Mouse (Mus musculus) myocyte (in vitro differentiated cells): ENCODE results near the gene Slc23a2.

Experiments
- CEBPB ChIP-seq: IDR thresholded peaks from 2 replicates; pipeline ENCODE4 v1.6.1; 2011; ENCODE audit warnings: mild to moderate bottlenecking, moderate library complexity; ENCODE audit not compliant: poor library complexity, insufficient read depth, severe bottlenecking
- MAX ChIP-seq: IDR thresholded peaks from one replicate; pipeline ENCODE4 v1.6.1; 2011; ENCODE audit warnings: low read depth, mild to moderate bottlenecking, control low read depth
- POLR2A ChIP-seq: IDR thresholded peaks from one replicate; pipeline ENCODE4 v1.6.1; 2011; ENCODE audit warnings: low read depth, mild to moderate bottlenecking, control low read depth, moderate library complexity; ENCODE audit not compliant: insufficient read length
- POLR2AphosphoS2 ChIP-seq: IDR thresholded peaks from one replicate; pipeline ENCODE4 v1.6.1; 2011; ENCODE audit warnings: low read depth, control low read depth; ENCODE audit not compliant: insufficient read length
- REST ChIP-seq: IDR thresholded peaks from one replicate; pipeline ENCODE4 v1.6.1; 2011; ENCODE audit warnings: mild to moderate bottlenecking, control low read depth, moderate library complexity; ENCODE audit not compliant: insufficient read depth, insufficient read length
- TCF12 ChIP-seq: IDR thresholded peaks from one replicate; pipeline ENCODE4 v1.6.1; 2011; ENCODE audit warnings: mild to moderate bottlenecking, control low read depth; ENCODE audit not compliant: poor library complexity, insufficient read depth, severe bottlenecking
- USF1 ChIP-seq: IDR thresholded peaks from one replicate; pipeline ENCODE4 v1.6.1; 2011; ENCODE audit warnings: low read depth, mild to moderate bottlenecking, control low read depth, moderate library complexity

DNA sequence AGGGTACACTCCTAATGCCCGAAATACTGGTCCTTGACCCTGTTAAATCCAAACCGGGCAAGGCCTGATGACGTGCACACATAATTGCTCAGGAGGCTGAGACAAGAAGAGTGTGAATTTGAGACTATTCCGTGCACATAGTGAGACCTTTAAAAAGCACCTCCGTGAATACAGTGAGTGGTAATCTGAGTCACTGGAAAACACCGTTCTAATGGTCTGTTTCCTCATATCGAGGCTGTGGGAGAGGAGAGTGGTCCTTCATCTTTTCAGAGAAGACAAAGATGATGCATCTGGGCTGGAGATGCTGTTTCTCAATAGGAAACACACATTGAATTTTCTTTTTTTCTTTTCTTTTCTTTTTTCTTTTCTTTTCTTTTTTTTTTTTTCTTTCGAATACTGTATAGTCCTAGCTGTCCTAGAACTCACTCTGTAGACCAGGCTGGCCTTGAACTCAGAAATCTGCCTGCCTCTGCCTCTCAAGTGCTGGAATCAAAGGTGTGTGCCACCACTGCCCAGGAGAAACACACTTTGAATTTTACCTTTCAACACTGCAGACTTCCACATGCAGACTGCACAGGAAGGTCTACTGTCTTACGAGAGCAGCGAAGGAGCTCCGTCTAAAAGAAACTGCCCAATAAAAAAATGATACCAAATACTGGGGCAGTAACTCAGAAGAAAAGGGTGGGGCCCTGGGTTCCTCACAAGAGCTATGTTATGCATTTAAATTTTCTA is 113.4 kb downstream of the Slc23a2 start:
- TF ChIP-seq POLR2A (no peak), CEBPB (no peak), TCF12 (no peak), USF1 (no peak), REST (no peak), POLR2AphosphoS2 (no peak), MAX (no peak)
